In the genomic region with DNA sequence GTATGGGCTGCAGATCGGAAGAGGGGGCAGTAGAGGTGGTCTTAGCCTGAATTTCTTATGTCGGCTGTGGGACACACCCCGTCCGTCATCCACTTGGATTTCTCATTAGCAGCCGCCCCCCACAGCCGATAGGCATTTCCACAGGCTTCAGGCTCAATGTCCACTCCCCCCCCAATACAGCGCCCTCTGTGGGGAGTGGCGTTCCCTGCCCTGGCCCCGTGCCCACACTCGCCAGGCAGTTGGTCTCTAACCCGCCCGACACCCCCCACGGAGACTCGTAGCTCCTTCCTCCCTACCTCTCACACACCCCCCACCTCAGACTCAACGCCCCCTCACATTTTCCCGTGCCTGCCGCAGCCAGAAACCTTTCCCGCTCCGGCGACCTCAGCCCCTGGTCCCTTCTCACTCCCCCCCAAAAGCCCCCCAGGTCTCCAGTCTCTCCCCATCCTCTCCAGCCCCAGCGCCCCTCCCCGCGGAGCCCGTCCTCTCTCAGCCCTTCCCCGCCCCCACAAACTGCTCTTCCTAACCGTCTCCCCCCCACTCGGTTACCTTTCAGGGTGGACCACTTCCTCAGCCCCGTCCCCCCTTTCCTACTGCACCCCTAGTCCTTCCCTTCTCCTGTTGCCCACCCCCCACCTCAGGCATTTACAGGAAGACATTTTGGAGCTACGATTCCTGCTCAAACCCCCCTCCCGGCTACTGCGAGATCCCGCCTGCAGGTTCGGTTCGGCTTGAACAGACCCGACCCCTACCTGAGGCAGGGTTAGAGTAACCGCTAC, we compare ENCODE assay signal across 8 mouse cellular contexts. TPM values are rescaled to one million over a fixed set of nuclear protein-coding genes. Genes with fewer than 3 reads are reported as not detected.
DNase-seq lines count a peak whose midpoint lies in the region; ATAC-seq and TF ChIP-seq lines count a peak whose summit lies in the region.

No protein-coding gene starts in this region.

- H3K27ac ChIP-seq in embryonic facial prominence, embryonic 14.5 days (replicated peaks; ENCODE audit: low read depth, low read length): peak overlapping the region; percentile 61
- H3K27ac ChIP-seq in heart, postnatal 0 days (ENCODE audit: low read depth): peak overlapping the region; percentile 77
- H3K27ac ChIP-seq in liver, embryonic 16.5 days (ENCODE audit: low read length): no peak overlapping the region
- H3K27ac ChIP-seq in neural tube, embryonic 13.5 days (replicated peaks): peak overlapping the region; percentile 84

- H3K4me2 ChIP-seq in embryonic facial prominence, embryonic 14.5 days (ENCODE audit: low read depth, low read length): peak overlapping the region; percentile 55
- H3K4me2 ChIP-seq in heart, postnatal 0 days (ENCODE audit: low read depth, low read length): peak overlapping the region; percentile 73
- peak overlapping the region; percentile 72 for H3K4me2 ChIP-seq in liver, embryonic 16.5 days (ENCODE audit: low read depth, low read length)
- H3K4me2 ChIP-seq in neural tube, embryonic 13.5 days: peak overlapping the region; percentile 66

- peak; percentile 36 for TF ChIP-seq CTCF in heart, postnatal 0 days (IDR thresholded peaks at IDR 0.05; ENCODE audit: low read depth)

- peak; percentile 3; the same call in 1 of the 2 replicates for ATAC-seq in embryonic facial prominence, embryonic 14.5 days (ENCODE audit: low read depth)
- peak; percentile 12; the same call in 1 of the 2 replicates for ATAC-seq in heart, postnatal 0 days (ENCODE audit: insufficient read depth, low read depth)
- peak; percentile 12; the same call in 1 of the 2 replicates for ATAC-seq in liver, embryonic 16.5 days (ENCODE audit: low read depth)
- ATAC-seq in neural tube, embryonic 13.5 days (ENCODE audit: low read depth): peak; percentile 20

- DNase-seq in B cell, adult 2 months: peak; percentile 36 to 53
- peak; percentile 83 for DNase-seq in adrenal gland, postnatal 14 days
- peak; percentile 30 for DNase-seq in embryonic facial prominence, embryonic 14.5 days (ENCODE audit: low spot score)
- peak; percentile 35 for DNase-seq in heart, postnatal 0 days (ENCODE audit: low spot score)
- DNase-seq in kidney, postnatal 25 days: peak; percentile 58 to 83
- DNase-seq in testis, postnatal 10 days (ENCODE audit: low spot score): peak; percentile 84

- TF ChIP-seq EP300 in heart, postnatal 0 days (IDR thresholded peaks at IDR 0.05; ENCODE audit: low read depth): no peak

- H3K4me1 ChIP-seq in embryonic facial prominence, embryonic 14.5 days (ENCODE audit: control insufficient read depth, insufficient read depth, low read length): peaks cover 6% of the 10 kb centered on the region; the same call in 1 of the 2 replicates
- H3K4me1 ChIP-seq in heart, postnatal 0 days (ENCODE audit: control insufficient read depth, insufficient read depth): no peaks in the 10 kb centered on the region
- H3K4me1 ChIP-seq in liver, embryonic 16.5 days (ENCODE audit: control insufficient read depth, low read depth, low read length): no peaks in the 10 kb centered on the region; the same call in none of the 2 replicates
- peaks cover 18% of the 10 kb centered on the region for H3K4me1 ChIP-seq in neural tube, embryonic 13.5 days (replicated peaks)

- H3K9me3 ChIP-seq in embryonic facial prominence, embryonic 14.5 days (ENCODE audit: control insufficient read depth, low read length): no peaks in the 10 kb centered on the region
- H3K9me3 ChIP-seq in heart, postnatal 0 days (replicated peaks; ENCODE audit: control insufficient read depth, low read length): no peaks in the 10 kb centered on the region
- H3K9me3 ChIP-seq in liver, embryonic 16.5 days (replicated peaks; ENCODE audit: control insufficient read depth, low read length): no peaks in the 10 kb centered on the region
- no peaks in the 10 kb centered on the region for H3K9me3 ChIP-seq in neural tube, embryonic 13.5 days

- H3K27me3 ChIP-seq in embryonic facial prominence, embryonic 14.5 days (replicated peaks; ENCODE audit: control insufficient read depth, insufficient read depth, low read length): no peaks in the 10 kb centered on the region
- H3K27me3 ChIP-seq in heart, postnatal 0 days (ENCODE audit: control insufficient read depth, insufficient read depth, low read length): no peaks in the 10 kb centered on the region
- H3K27me3 ChIP-seq in liver, embryonic 16.5 days (ENCODE audit: control insufficient read depth, insufficient read depth, low read depth, low read length): no peaks in the 10 kb centered on the region
- H3K27me3 ChIP-seq in neural tube, embryonic 13.5 days: no peaks in the 10 kb centered on the region

- H3K9ac ChIP-seq in embryonic facial prominence, embryonic 14.5 days (ENCODE audit: low read depth, low read length): peak overlapping the region; percentile 75
- peak overlapping the region; percentile 80 for H3K9ac ChIP-seq in heart, postnatal 0 days (replicated peaks; ENCODE audit: low read depth, low read length)
- peak overlapping the region; percentile 71 for H3K9ac ChIP-seq in liver, embryonic 16.5 days (ENCODE audit: low read depth, low read length)
- H3K9ac ChIP-seq in neural tube, embryonic 13.5 days: peak overlapping the region; percentile 78

- H3K36me3 ChIP-seq in embryonic facial prominence, embryonic 14.5 days (ENCODE audit: control insufficient read depth, insufficient read depth, low read length): 0 out of 2 replicates have a peak, but pooled peaks cover 15% of the 10 kb centered on the region
- H3K36me3 ChIP-seq in heart, postnatal 0 days (replicated peaks; ENCODE audit: control insufficient read depth, insufficient read depth, low read length): 0 out of 2 replicates have a peak, but pooled peaks cover 6% of the 10 kb centered on the region
- H3K36me3 ChIP-seq in liver, embryonic 16.5 days (ENCODE audit: control insufficient read depth, insufficient read depth): no peaks in the 10 kb centered on the region
- peaks cover 18% of the 10 kb centered on the region; the same call in 1 of the 2 replicates for H3K36me3 ChIP-seq in neural tube, embryonic 13.5 days

- WGBS in embryonic facial prominence, embryonic 14.5 days: 29% methylated on average over 33 of the region's 36 CpGs
- 22% methylated on average over 31 of the region's 36 CpGs for WGBS in heart, postnatal 0 days
- WGBS in liver, embryonic 16.5 days (ENCODE audit: insufficient replicate concordance): 19% methylated on average over 29 of the region's 36 CpGs
- WGBS in neural tube, embryonic 13.5 days: 21% methylated on average over 33 of the region's 36 CpGs

- H3K4me3 ChIP-seq in embryonic facial prominence, embryonic 14.5 days (ENCODE audit: low read depth, low read length): peak overlapping the region; percentile 57
- H3K4me3 ChIP-seq in heart, postnatal 0 days (ENCODE audit: low read depth, low read length): peak overlapping the region; percentile 72
- peak overlapping the region; percentile 68 for H3K4me3 ChIP-seq in liver, embryonic 16.5 days (ENCODE audit: low read depth, low read length)
- peak overlapping the region; percentile 55 for H3K4me3 ChIP-seq in neural tube, embryonic 13.5 days

RNA-seq across cellular contexts. Expression of a gene that starts 1.5 kb away (rescaled TPM):
- total RNA-seq in adrenal gland, postnatal 14 days (2021): 63.6 and 69.8 TPM in 2 replicates
- 27.1 and 30.1 TPM in 2 replicates for polyA plus RNA-seq in embryonic facial prominence, embryonic 14.5 days (2014; fragmentation: Nextera tagmentation; extraction: Ambion mirVana)
- total RNA-seq in heart, postnatal 0 days (2014; rRNA removed; ENCODE audit: low replicate concordance): 38.9 and 41.6 TPM in 2 replicates
- 12.2 and 14.2 TPM in 2 replicates for polyA plus RNA-seq in heart, postnatal 0 days (2015; fragmentation: Nextera tagmentation; extraction: Ambion mirVana)
- polyA plus RNA-seq in liver, embryonic 16.5 days (2015; fragmentation: Nextera tagmentation; extraction: Ambion mirVana): 6.1 and 6.5 TPM in 2 replicates
- polyA plus RNA-seq in neural tube, embryonic 13.5 days (2015; fragmentation: Nextera tagmentation; extraction: Ambion mirVana): 49.7 and 51.7 TPM in 2 replicates

RNA-seq across cellular contexts. Expression of a gene that starts 10.0 kb away (rescaled TPM):
- total RNA-seq in adrenal gland, postnatal 14 days (2021): 218 and 232 TPM in 2 replicates
- polyA plus RNA-seq in embryonic facial prominence, embryonic 14.5 days (2014; fragmentation: Nextera tagmentation; extraction: Ambion mirVana): 328 and 365 TPM in 2 replicates
- total RNA-seq in heart, postnatal 0 days (2014; rRNA removed; ENCODE audit: low replicate concordance): 163 and 242 TPM in 2 replicates
- 120 and 121 TPM in 2 replicates for polyA plus RNA-seq in heart, postnatal 0 days (2015; fragmentation: Nextera tagmentation; extraction: Ambion mirVana)
- polyA plus RNA-seq in liver, embryonic 16.5 days (2015; fragmentation: Nextera tagmentation; extraction: Ambion mirVana): 93.5 and 101 TPM in 2 replicates
- 372 and 398 TPM in 2 replicates for polyA plus RNA-seq in neural tube, embryonic 13.5 days (2015; fragmentation: Nextera tagmentation; extraction: Ambion mirVana)

RNA-seq across cellular contexts. Expression of a gene that starts 29.8 kb away (rescaled TPM):
- total RNA-seq in adrenal gland, postnatal 14 days (2021): 0.41 and 1.0 TPM in 2 replicates
- polyA plus RNA-seq in embryonic facial prominence, embryonic 14.5 days (2014; fragmentation: Nextera tagmentation; extraction: Ambion mirVana): 110 and 157 TPM in 2 replicates
- total RNA-seq in heart, postnatal 0 days (2014; rRNA removed; ENCODE audit: low replicate concordance): 170 and 178 TPM in 2 replicates
- 192 and 194 TPM in 2 replicates for polyA plus RNA-seq in heart, postnatal 0 days (2015; fragmentation: Nextera tagmentation; extraction: Ambion mirVana)
- polyA plus RNA-seq in liver, embryonic 16.5 days (2015; fragmentation: Nextera tagmentation; extraction: Ambion mirVana): 2.8 and 6.5 TPM in 2 replicates
- 3.5 and 4.7 TPM in 2 replicates for polyA plus RNA-seq in neural tube, embryonic 13.5 days (2015; fragmentation: Nextera tagmentation; extraction: Ambion mirVana)

RNA-seq across cellular contexts. Expression of a gene that starts 43.0 kb away (rescaled TPM):
- 2.7 and 72.8 TPM in 2 replicates for total RNA-seq in adrenal gland, postnatal 14 days (2021)
- 0.48 and 0.51 TPM in 2 replicates for polyA plus RNA-seq in embryonic facial prominence, embryonic 14.5 days (2014; fragmentation: Nextera tagmentation; extraction: Ambion mirVana)
- not detected in 2 replicates for total RNA-seq in heart, postnatal 0 days (2014; rRNA removed; ENCODE audit: low replicate concordance)
- not detected in 2 replicates for polyA plus RNA-seq in heart, postnatal 0 days (2015; fragmentation: Nextera tagmentation; extraction: Ambion mirVana)
- polyA plus RNA-seq in liver, embryonic 16.5 days (2015; fragmentation: Nextera tagmentation; extraction: Ambion mirVana): 147 and 174 TPM in 2 replicates
- polyA plus RNA-seq in neural tube, embryonic 13.5 days (2015; fragmentation: Nextera tagmentation; extraction: Ambion mirVana): 0.92 and 0.98 TPM in 2 replicates

Comparison
In these comparisons a context has a peak if more than half of its experiments do, and no peak if none do; other contexts are left out.
1. DNase-seq: peak in every context shown above with its lines; median percentile 84 in testis, postnatal 10 days; 83 in adrenal gland, postnatal 14 days; 70 in kidney, postnatal 25 days; 44 in B cell, adult 2 months; 35 in heart, postnatal 0 days; 30 in embryonic facial prominence, embryonic 14.5 days.
2. RNA of a gene that starts 29.8 kb away (polyA plus RNA-seq): 192 to 194 TPM in heart, postnatal 0 days and 110 to 157 TPM in embryonic facial prominence, embryonic 14.5 days; 2.8 to 6.5 TPM in liver, embryonic 16.5 days and 3.5 to 4.7 TPM in neural tube, embryonic 13.5 days; every median in the first group is over 10 times any median in the second.
3. Peak in every context shown above with its lines, with median percentiles within 50 percentile points of each other: ATAC-seq, H3K4me2 ChIP-seq, H3K4me3 ChIP-seq and H3K9ac ChIP-seq.